Mouse (Mus musculus): ENCODE results near the gene Pxmp2. TPM values are rescaled to one million over a fixed set of nuclear protein-coding genes. Genes with fewer than 3 reads are reported as not detected.

Pxmp2 gene
- polyA plus RNA-seq, 1 experiment from 2014 or later, result 16.6 TPM

- no peaks in the 10 kb centered on the region for H3K9me3 ChIP-seq (replicated peaks)
- H3K36me3 ChIP-seq, result no peaks in the 10 kb centered on the region; the same call in 1 of the 2 replicates
- H3K4me3 ChIP-seq, result no peak overlapping the region
- 70% methylated on average over 2 of the region's 2 CpGs for WGBS
- no peak for ATAC-seq (ENCODE audit: insufficient number of reproducible peaks, low FRiP score)
- H3K4me1 ChIP-seq (replicated peaks), result peaks cover 11% of the 10 kb centered on the region
- no peak overlapping the region for H3K4me2 ChIP-seq
- no peak overlapping the region for H3K27ac ChIP-seq (ENCODE audit: poor library complexity, severe bottlenecking)
- H3K9ac ChIP-seq, result no peak overlapping the region
- H3K27me3 ChIP-seq (replicated peaks), result no peaks in the 10 kb centered on the region
These were observed 4.0 kb downstream of the Pxmp2 start for GRCm38 (mm10) chr5:110281984-110282383.

DNA sequence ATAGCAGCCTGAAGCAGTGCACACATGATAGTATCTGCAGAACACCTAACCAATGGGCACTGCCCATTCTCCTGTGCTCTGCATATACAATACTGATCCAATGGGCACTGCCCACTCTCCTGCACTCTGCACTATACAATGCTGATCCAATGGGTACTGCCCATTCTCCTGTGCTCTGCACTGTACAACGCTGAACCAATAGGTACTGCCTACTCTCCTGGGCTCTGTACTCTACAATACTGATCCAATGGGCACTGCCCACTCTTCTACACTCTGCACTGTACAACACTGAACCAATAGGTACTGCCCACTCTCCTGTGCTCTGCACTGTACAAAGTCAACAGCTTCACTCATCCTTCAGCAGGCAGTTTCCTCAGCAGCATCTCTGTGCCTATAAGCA, 9.1 kb downstream of the Pxmp2 start:
- Histone ChIP-seq H3K36me3 (no peaks in the 10 kb centered on the region; the same call in 1 of the 2 replicates), H3K9me3 (replicated peaks) (no peaks in the 10 kb centered on the region), H3K27me3 (replicated peaks) (no peaks in the 10 kb centered on the region), H3K4me1 (replicated peaks) (no peaks in the 10 kb centered on the region), H3K4me2 (no peak overlapping the region), H3K9ac (no peak overlapping the region), H3K27ac (ENCODE audit: poor library complexity, severe bottlenecking) (no peak overlapping the region), H3K4me3 (no peak overlapping the region)
- no peak for ATAC-seq (ENCODE audit: insufficient number of reproducible peaks, low FRiP score)
- WGBS, result 86% methylated on average over 1 of the region's 1 CpGs

DNA sequence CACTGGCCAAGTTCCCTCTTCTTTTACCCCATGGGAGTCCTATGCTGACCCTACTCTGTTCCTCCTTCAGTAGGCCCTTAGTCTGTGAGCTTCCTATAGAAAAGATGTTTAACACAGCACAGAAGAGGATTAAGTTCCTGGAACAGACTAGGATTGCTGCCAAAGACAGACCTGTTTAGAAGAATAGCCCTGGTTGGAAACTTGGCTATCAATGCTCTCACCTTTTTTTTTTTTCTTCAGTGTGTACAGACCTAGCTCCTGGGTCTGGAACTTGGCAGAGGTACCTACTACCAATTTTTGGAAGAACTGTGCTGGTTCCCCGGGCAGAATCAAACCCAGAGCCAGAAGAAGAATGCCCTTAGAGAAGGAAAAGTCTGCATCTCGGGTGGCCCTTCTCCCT, 9.6 kb downstream of the Pxmp2 start:
- 56% methylated on average over 2 of the region's 2 CpGs for WGBS
- Histone ChIP-seq H3K4me1 (replicated peaks) (no peaks in the 10 kb centered on the region), H3K9ac (no peak overlapping the region), H3K27me3 (replicated peaks) (no peaks in the 10 kb centered on the region), H3K4me2 (no peak overlapping the region), H3K4me3 (no peak overlapping the region), H3K36me3 (no peaks in the 10 kb centered on the region; the same call in 1 of the 2 replicates), H3K9me3 (replicated peaks) (no peaks in the 10 kb centered on the region), H3K27ac (ENCODE audit: poor library complexity, severe bottlenecking) (no peak overlapping the region)
- no peak for ATAC-seq (ENCODE audit: insufficient number of reproducible peaks, low FRiP score)

- no peak for ATAC-seq (ENCODE audit: insufficient number of reproducible peaks, low FRiP score)
- no peaks in the 10 kb centered on the region for H3K27me3 ChIP-seq (replicated peaks)
- H3K27ac ChIP-seq (ENCODE audit: poor library complexity, severe bottlenecking), result no peak overlapping the region
- H3K9me3 ChIP-seq (replicated peaks), result no peaks in the 10 kb centered on the region
- H3K4me2 ChIP-seq, result no peak overlapping the region
- no peaks in the 10 kb centered on the region; the same call in 1 of the 2 replicates for H3K36me3 ChIP-seq
- no peak overlapping the region for H3K4me3 ChIP-seq
- H3K4me1 ChIP-seq (replicated peaks), result no peaks in the 10 kb centered on the region
- H3K9ac ChIP-seq, result no peak overlapping the region
- WGBS, result 52% methylated on average over 2 of the region's 2 CpGs
These were observed 11.1 kb downstream of the Pxmp2 start for GRCm38 (mm10) chr5:110274846-110275245.

- no peak for ATAC-seq (ENCODE audit: insufficient number of reproducible peaks, low FRiP score)
- Histone ChIP-seq H3K4me3 (no peak overlapping the region), H3K27me3 (replicated peaks) (no peaks in the 10 kb centered on the region), H3K4me2 (no peak overlapping the region), H3K4me1 (replicated peaks) (no peaks in the 10 kb centered on the region; the same call in 1 of the 2 replicates), H3K9ac (no peak overlapping the region), H3K27ac (ENCODE audit: poor library complexity, severe bottlenecking) (no peak overlapping the region), H3K9me3 (replicated peaks) (no peaks in the 10 kb centered on the region), H3K36me3 (no peaks in the 10 kb centered on the region; the same call in 1 of the 2 replicates)
- WGBS, result 75% methylated on average over 4 of the region's 4 CpGs
These were observed 11.8 kb downstream of the Pxmp2 start for GRCm38 (mm10) chr5:110274147-110274546.

GRCm38 (mm10) chr5:110270242-110270641, 15.7 kb downstream of the Pxmp2 start:
- H3K4me2 ChIP-seq, result no peak overlapping the region
- 91% methylated on average over 6 of the region's 6 CpGs for WGBS
- ATAC-seq (ENCODE audit: insufficient number of reproducible peaks, low FRiP score), result no peak

GRCm38 (mm10) chr5:110269141-110270101, 16.6 kb downstream of the Pxmp2 start, which contains the start of gene Pgam5:
Pgam5 (minus strand) TSS chr5:110269913.
- under 1% methylated on average over 66 of the region's 66 CpGs for WGBS

More at GRCm38 (mm10) chr5:110270242-110270641, 15.7 kb downstream of the Pxmp2 start:
- Histone ChIP-seq H3K9me3 (replicated peaks) (no peaks in the 10 kb centered on the region), H3K36me3 (peaks cover 21% of the 10 kb centered on the region), H3K4me3 (no peak overlapping the region), H3K27me3 (replicated peaks) (no peaks in the 10 kb centered on the region), H3K27ac (ENCODE audit: poor library complexity, severe bottlenecking) (no peak overlapping the region), H3K4me1 (replicated peaks) (peaks cover 8% of the 10 kb centered on the region), H3K9ac (no peak overlapping the region)

GRCm38 (mm10) chr5:110266941-110267340, 19.0 kb downstream of the Pxmp2 start:
- Histone ChIP-seq H3K9me3 (replicated peaks) (no peaks in the 10 kb centered on the region), H3K27me3 (replicated peaks) (no peaks in the 10 kb centered on the region), H3K27ac (ENCODE audit: poor library complexity, severe bottlenecking) (no peak overlapping the region), H3K9ac (no peak overlapping the region), H3K4me1 (replicated peaks) (peaks cover 8% of the 10 kb centered on the region), H3K4me2 (no peak overlapping the region), H3K36me3 (peaks cover 43% of the 10 kb centered on the region), H3K4me3 (no peak overlapping the region)
- ATAC-seq (ENCODE audit: insufficient number of reproducible peaks, low FRiP score), result no peak
- 81% methylated on average over 4 of the region's 4 CpGs for WGBS

More at GRCm38 (mm10) chr5:110269141-110270101, 16.6 kb downstream of the Pxmp2 start, which contains the start of gene Pgam5:
- H3K4me3 ChIP-seq, result peak within 1 kb of the TSS; percentile 76
- peaks cover 29% of the 10 kb centered on the region for H3K36me3 ChIP-seq
- H3K4me2 ChIP-seq, result peak within 1 kb of the TSS; percentile 93
- H3K9ac ChIP-seq, result peak within 1 kb of the TSS; percentile 88
- H3K4me1 ChIP-seq (replicated peaks), result peaks cover 8% of the 10 kb centered on the region
- peak; percentile 90 for ATAC-seq (ENCODE audit: insufficient number of reproducible peaks, low FRiP score)
- no peaks in the 10 kb centered on the region for H3K9me3 ChIP-seq (replicated peaks)
- H3K27ac ChIP-seq (ENCODE audit: poor library complexity, severe bottlenecking), result peak within 1 kb of the TSS; percentile 60; the same call in 1 of the 2 replicates
- no peaks in the 10 kb centered on the region for H3K27me3 ChIP-seq (replicated peaks)

GRCm38 (mm10) chr5:110244091-110244490, 41.9 kb downstream of the Pxmp2 start:
- ATAC-seq (ENCODE audit: insufficient number of reproducible peaks, low FRiP score), result no peak
- no peaks in the 10 kb centered on the region for H3K9me3 ChIP-seq (replicated peaks)
- no peak overlapping the region for H3K4me3 ChIP-seq
- H3K4me2 ChIP-seq, result no peak overlapping the region
- H3K36me3 ChIP-seq, result peaks cover 84% of the 10 kb centered on the region
- no peak overlapping the region for H3K9ac ChIP-seq
- H3K27ac ChIP-seq (ENCODE audit: poor library complexity, severe bottlenecking), result no peak overlapping the region
- 61% methylated on average over 2 of the region's 2 CpGs for WGBS
- H3K4me1 ChIP-seq (replicated peaks), result no peaks in the 10 kb centered on the region
- no peaks in the 10 kb centered on the region for H3K27me3 ChIP-seq (replicated peaks)

GRCm38 (mm10) chr5:110232346-110232745, 53.6 kb downstream of the Pxmp2 start:
- Histone ChIP-seq H3K9ac (no peak overlapping the region; the same call in 1 of the 2 replicates), H3K9me3 (replicated peaks) (no peaks in the 10 kb centered on the region), H3K4me1 (replicated peaks) (peaks cover 16% of the 10 kb centered on the region), H3K4me2 (peak overlapping the region; percentile 17; the same call in 1 of the 2 replicates), H3K27me3 (replicated peaks) (no peaks in the 10 kb centered on the region), H3K4me3 (no peak overlapping the region), H3K36me3 (peaks cover 29% of the 10 kb centered on the region), H3K27ac (ENCODE audit: poor library complexity, severe bottlenecking) (no peak overlapping the region)
- WGBS, result 78% methylated on average over 6 of the region's 6 CpGs
- ATAC-seq (ENCODE audit: insufficient number of reproducible peaks, low FRiP score), result no peak

GRCm38 (mm10) chr5:110231638-110232037, 54.3 kb downstream of the Pxmp2 start:
- H3K9ac ChIP-seq, result peak overlapping the region; percentile 97
- no peak overlapping the region for H3K27ac ChIP-seq (ENCODE audit: poor library complexity, severe bottlenecking)
- H3K4me2 ChIP-seq, result peak overlapping the region; percentile 74
- ATAC-seq (ENCODE audit: insufficient number of reproducible peaks, low FRiP score), result no peak
- H3K4me3 ChIP-seq, result peak overlapping the region; percentile 99
- 48% methylated on average over 13 of the region's 13 CpGs for WGBS
- no peaks in the 10 kb centered on the region for H3K9me3 ChIP-seq (replicated peaks)
- peaks cover 16% of the 10 kb centered on the region for H3K4me1 ChIP-seq (replicated peaks)
- H3K36me3 ChIP-seq, result peaks cover 28% of the 10 kb centered on the region
- H3K27me3 ChIP-seq (replicated peaks), result no peaks in the 10 kb centered on the region
